Comparison of ENCODE assay signal across 19 mouse cellular contexts in the genomic region with DNA sequence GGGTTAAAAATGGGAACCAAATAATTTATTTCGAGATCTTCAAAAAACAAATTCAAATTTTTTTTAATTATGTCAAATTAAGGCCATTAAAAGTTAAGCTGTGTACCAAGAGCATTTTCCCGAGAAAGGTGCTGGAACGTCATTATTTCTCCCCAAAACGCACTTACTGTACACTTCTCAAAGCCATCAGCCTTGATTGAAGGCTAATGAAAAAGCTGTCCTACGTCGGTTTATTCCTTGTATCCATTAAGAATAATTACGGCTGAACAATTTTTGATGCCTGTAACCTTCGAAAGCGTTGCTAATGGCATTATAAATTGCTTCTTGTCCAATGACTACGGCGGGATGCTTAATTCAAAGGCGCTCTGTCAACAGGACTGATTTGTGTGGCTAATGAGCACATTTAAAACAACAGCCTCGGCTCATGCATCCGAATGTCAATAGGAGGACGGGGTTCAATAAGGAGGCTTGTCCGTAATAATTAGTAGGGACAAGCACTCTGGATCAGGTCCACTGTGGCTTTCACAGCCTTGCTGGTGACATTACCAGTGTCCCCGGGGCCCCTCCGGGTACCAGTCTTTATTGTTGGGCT.
DNase-seq lines count a peak whose midpoint lies in the region; ATAC-seq and TF ChIP-seq lines count a peak whose summit lies in the region.
"Had no signal": no experiment of that assay in that cellular context is flagged by ENCODE, and none has a peak within 500 bp of the region (broad histone marks: within the 10 kb centered on the region; RNA-seq: fewer than 3 reads in every experiment).

No protein-coding gene starts in this region.

- no peaks in the 10 kb centered on the region for H3K36me3 ChIP-seq in hindbrain, postnatal 0 days (ENCODE audit: insufficient read depth, low read length)
- no peaks in the 10 kb centered on the region for H3K36me3 ChIP-seq in hindbrain, embryonic 16.5 days (ENCODE audit: control insufficient read depth, insufficient read depth, low read length)
- H3K36me3 ChIP-seq in forebrain, embryonic 14.5 days (ENCODE audit: control insufficient read depth, insufficient read depth, low read length): no peaks in the 10 kb centered on the region
- H3K36me3 ChIP-seq: embryonic facial prominence, embryonic 13.5 days; heart, embryonic 12.5 days; hindbrain, embryonic 10.5 days; intestine, embryonic 15.5 days had no signal

- H3K27me3 ChIP-seq in hindbrain, postnatal 0 days (ENCODE audit: insufficient read depth, low read length): peaks cover 4% of the 10 kb centered on the region; the same call in 1 of the 2 replicates
- H3K27me3 ChIP-seq in hindbrain, embryonic 16.5 days (replicated peaks; ENCODE audit: control insufficient read depth, insufficient read depth, low read length): peaks cover 24% of the 10 kb centered on the region
- peaks cover 5% of the 10 kb centered on the region; the same call in 1 of the 2 replicates for H3K27me3 ChIP-seq in forebrain, embryonic 14.5 days (replicated peaks; ENCODE audit: control insufficient read depth, insufficient read depth, low read length)
- H3K27me3 ChIP-seq: embryonic facial prominence, embryonic 13.5 days had no signal

- TF ChIP-seq CTCF in hindbrain, postnatal 0 days (IDR thresholded peaks at IDR 0.05; ENCODE audit: low read depth): no peak
- no peak for TF ChIP-seq CTCF in brain, embryonic 14.5 days (IDR thresholded peaks at IDR 0.05; ENCODE audit: borderline replicate concordance, extremely low read depth, insufficient read depth, insufficient read length)

- no peaks in the 10 kb centered on the region for H3K9me3 ChIP-seq in hindbrain, postnatal 0 days (ENCODE audit: low read length)
- H3K9me3 ChIP-seq in hindbrain, embryonic 16.5 days (ENCODE audit: control insufficient read depth, low read length): no peaks in the 10 kb centered on the region
- no peaks in the 10 kb centered on the region for H3K9me3 ChIP-seq in forebrain, embryonic 14.5 days (replicated peaks; ENCODE audit: control insufficient read depth, low read length)
- H3K9me3 ChIP-seq: embryonic facial prominence, embryonic 13.5 days; heart, embryonic 12.5 days; hindbrain, embryonic 10.5 days; intestine, embryonic 15.5 days had no signal

- no peak overlapping the region for H3K27ac ChIP-seq in hindbrain, postnatal 0 days
- no peak overlapping the region for H3K27ac ChIP-seq in hindbrain, embryonic 16.5 days (ENCODE audit: low read depth, low read length)
- H3K27ac ChIP-seq in forebrain, embryonic 14.5 days (ENCODE audit: low read depth, low read length): peak overlapping the region; percentile 58; the same call in 1 of the 2 replicates
- H3K27ac ChIP-seq: embryonic facial prominence, embryonic 13.5 days; heart, adult 2 months; hindbrain, embryonic 10.5 days; intestine, embryonic 15.5 days had no signal

- H3K4me2 ChIP-seq in hindbrain, postnatal 0 days (ENCODE audit: low read depth, low read length): no peak overlapping the region
- no peak overlapping the region for H3K4me2 ChIP-seq in hindbrain, embryonic 16.5 days (ENCODE audit: low read length)
- H3K4me2 ChIP-seq in forebrain, embryonic 14.5 days (ENCODE audit: low read length): 0 out of 2 replicates have a peak overlapping the region, but pooled peaks have one; percentile 9
- H3K4me2 ChIP-seq: embryonic facial prominence, embryonic 13.5 days; heart, embryonic 12.5 days; intestine, embryonic 15.5 days had no signal

- no peaks in the 10 kb centered on the region for H3K4me1 ChIP-seq in hindbrain, postnatal 0 days (ENCODE audit: insufficient read depth, low read length)
- no peaks in the 10 kb centered on the region for H3K4me1 ChIP-seq in hindbrain, embryonic 16.5 days (ENCODE audit: control insufficient read depth, insufficient read depth, low read depth, low read length)
- H3K4me1 ChIP-seq in forebrain, embryonic 14.5 days (ENCODE audit: control insufficient read depth, insufficient read depth, low read length): peaks cover 12% of the 10 kb centered on the region
- H3K4me1 ChIP-seq: embryonic facial prominence, embryonic 13.5 days; heart, embryonic 12.5 days; intestine, embryonic 15.5 days had no signal

- DNase-seq in hindbrain, postnatal 0 days (ENCODE audit: low spot score): peak; percentile 18
- DNase-seq in brain, embryonic 14.5 days (ENCODE audit: low read depth): peak; percentile 92
- peak; percentile 88 for DNase-seq in forebrain, embryonic 14.5 days (ENCODE audit: low spot score)
- peak; percentile 57 for DNase-seq in retina, embryonic 14.5 days (ENCODE audit: low spot score)
- no peak for DNase-seq in spleen, adult 18-20 months
- DNase-seq in embryo, embryonic 10 days (ENCODE audit: low spot score): no peak
- DNase-seq: adrenal gland, adult 8-10 months; adrenal gland, postnatal 36 days; cerebellum, adult 11 months; cerebellum, adult 9-10 months; cerebellum, postnatal 25 days; gastrocnemius, postnatal 14 days; heart, adult 2 months; kidney, adult 18-20 months had no signal

- no peak overlapping the region for H3K4me3 ChIP-seq in hindbrain, postnatal 0 days (ENCODE audit: low read length)
- H3K4me3 ChIP-seq in hindbrain, embryonic 16.5 days (ENCODE audit: low read length): no peak overlapping the region
- no peak overlapping the region for H3K4me3 ChIP-seq in forebrain, embryonic 14.5 days (ENCODE audit: low read depth, low read length)
- H3K4me3 ChIP-seq: embryonic facial prominence, embryonic 13.5 days; heart, adult 2 months; heart, embryonic 12.5 days; hindbrain, embryonic 10.5 days; intestine, embryonic 15.5 days had no signal

- no peak overlapping the region for H3K9ac ChIP-seq in hindbrain, postnatal 0 days (replicated peaks; ENCODE audit: low read length)
- no peak overlapping the region for H3K9ac ChIP-seq in hindbrain, embryonic 16.5 days (ENCODE audit: low read depth, low read length)
- no peak overlapping the region for H3K9ac ChIP-seq in forebrain, embryonic 14.5 days (ENCODE audit: low read length)
- H3K9ac ChIP-seq: embryonic facial prominence, embryonic 13.5 days; heart, embryonic 12.5 days; intestine, embryonic 15.5 days had no signal

- 21% methylated on average over 18 of the region's 18 CpGs for WGBS in hindbrain, postnatal 0 days
- WGBS in hindbrain, embryonic 16.5 days: 31% methylated on average over 18 of the region's 18 CpGs
- 4% methylated on average over 18 of the region's 18 CpGs for WGBS in forebrain, embryonic 14.5 days

- ATAC-seq in hindbrain, postnatal 0 days: no peak
- ATAC-seq in hindbrain, embryonic 16.5 days: no peak
- ATAC-seq in forebrain, embryonic 14.5 days: peak; percentile 80
- ATAC-seq: intestine, embryonic 15.5 days had no signal

- TF ChIP-seq POLR2A in brain, embryonic 14.5 days (IDR thresholded peaks at IDR 0.05; ENCODE audit: borderline replicate concordance, extremely low read depth, insufficient read depth, insufficient read length, poor library complexity, severe bottlenecking): no peak

Comparison
In these comparisons a context has a peak if more than half of its experiments do, and no peak if none do; other contexts are left out.
1. DNase-seq: peak in hindbrain, postnatal 0 days (single experiment), brain, embryonic 14.5 days (single experiment), forebrain, embryonic 14.5 days (single experiment) and retina, embryonic 14.5 days (single experiment); none in spleen, adult 18-20 months (0 of 2) and embryo, embryonic 10 days (single experiment).